Mouse (Mus musculus): ENCODE measurements around the gene Ptprs. TPM values are rescaled to one million over a fixed set of nuclear protein-coding genes. Genes with fewer than 3 reads are reported as not detected.

Gene Ptprs
- polyA plus RNA-seq, 2 experiments from 2014 or later: 5.5 to 8.9 TPM

GRCm38 (mm10) chr17:56490438-56491152, 14.3 kb upstream of the Ptprs start:
- no peak for ATAC-seq

GRCm38 (mm10) chr17:56488028-56488427, 11.7 kb upstream of the Ptprs start:
- ATAC-seq: no peak

GRCm38 (mm10) chr17:56487441-56487888, 11.2 kb upstream of the Ptprs start:
- peak; percentile 45 for ATAC-seq

- ATAC-seq: no peak
Observed at GRCm38 (mm10) chr17:56485926-56486325, 9.6 kb upstream of the Ptprs start.

- ATAC-seq: no peak
Observed at GRCm38 (mm10) chr17:56485118-56485517, 8.8 kb upstream of the Ptprs start.

- no peak for ATAC-seq
Observed at GRCm38 (mm10) chr17:56482671-56483070, 6.4 kb upstream of the Ptprs start.

GRCm38 (mm10) chr17:56479358-56479757, 3.1 kb upstream of the Ptprs start:
- peak; percentile 28 for ATAC-seq

GRCm38 (mm10) chr17:56478191-56478611, 1.9 kb upstream of the Ptprs start:
- ATAC-seq: no peak

- ATAC-seq: no peak
Observed at GRCm38 (mm10) chr17:56477191-56477818, 1.0 kb upstream of the Ptprs start.

GRCm38 (mm10) chr17:56475584-56476401, 490 bp downstream of the Ptprs start:
- no peak for ATAC-seq

- ATAC-seq: no peak
Observed at GRCm38 (mm10) chr17:56474831-56475581, 1.3 kb downstream of the Ptprs start.

GRCm38 (mm10) chr17:56474311-56474830, 1.9 kb downstream of the Ptprs start:
- ATAC-seq: no peak

GRCm38 (mm10) chr17:56473611-56473905, 2.7 kb downstream of the Ptprs start:
- ATAC-seq: no peak

- ATAC-seq: peak; percentile 65
Observed at GRCm38 (mm10) chr17:56472733-56473610, 3.3 kb downstream of the Ptprs start.

- ATAC-seq: no peak
Observed at GRCm38 (mm10) chr17:56472121-56472520, 4.2 kb downstream of the Ptprs start.

GRCm38 (mm10) chr17:56471136-56471535, 5.1 kb downstream of the Ptprs start:
- no peak for ATAC-seq

- ATAC-seq: no peak
Observed at GRCm38 (mm10) chr17:56470571-56470970, 5.7 kb downstream of the Ptprs start.

GRCm38 (mm10) chr17:56470001-56470436, 6.3 kb downstream of the Ptprs start:
- no peak for ATAC-seq

- no peak for ATAC-seq
Observed at GRCm38 (mm10) chr17:56469275-56469674, 7.0 kb downstream of the Ptprs start.

- no peak for ATAC-seq
Observed at GRCm38 (mm10) chr17:56468870-56469269, 7.4 kb downstream of the Ptprs start.

GRCm38 (mm10) chr17:56468380-56468779, 7.9 kb downstream of the Ptprs start:
- no peak for ATAC-seq
